Mouse (Mus musculus): ENCODE results near the gene Ier3.

Ier3 gene

DNA sequence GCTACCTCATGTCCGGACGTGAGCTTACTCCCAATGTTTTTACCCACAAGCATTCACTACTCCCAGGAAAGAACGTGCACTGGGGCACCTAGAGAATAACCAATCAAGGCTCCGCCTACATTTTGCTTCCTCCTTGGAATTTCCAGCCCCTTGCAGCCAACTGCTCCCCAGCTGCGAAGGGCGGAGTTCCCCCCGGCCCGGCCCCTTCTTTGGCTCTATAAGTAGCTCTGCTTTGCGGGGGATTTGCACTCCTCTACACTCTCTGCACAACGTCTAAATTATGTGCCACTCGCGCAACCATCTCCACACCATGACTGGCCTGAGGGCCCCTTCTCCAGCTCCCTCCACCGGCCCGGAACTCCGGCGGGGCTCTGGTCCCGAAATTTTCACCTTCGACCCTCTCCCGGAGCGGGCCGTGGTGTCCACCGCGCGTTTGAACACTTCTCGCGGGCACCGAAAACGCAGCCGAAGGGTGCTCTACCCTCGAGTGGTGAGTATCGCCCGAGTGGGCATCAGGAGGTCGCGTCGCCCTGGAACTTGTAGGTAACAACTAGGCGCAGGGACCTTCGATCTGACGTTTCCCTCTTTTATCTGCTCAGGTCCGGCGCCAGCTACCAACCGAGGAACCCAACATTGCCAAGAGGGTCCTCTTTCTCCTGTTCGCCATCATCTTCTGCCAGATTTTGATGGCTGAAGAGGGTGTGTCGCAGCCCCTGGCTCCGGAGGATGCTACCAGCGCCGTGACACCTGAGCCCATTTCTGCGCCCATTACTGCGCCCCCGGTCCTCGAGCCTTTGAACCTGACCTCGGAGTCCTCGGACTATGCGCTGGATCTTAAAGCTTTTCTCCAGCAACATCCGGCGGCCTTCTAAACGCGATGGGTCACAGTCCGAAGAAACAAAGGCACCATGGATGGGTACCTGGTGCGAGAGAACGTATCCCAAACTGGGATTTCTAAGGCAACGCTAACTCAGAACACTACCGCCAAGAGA, at the start of gene Ier3:
TSS of gene Ier3 (plus strand) at position 246 of the 992 bp plus-strand sequence.
- DNase-seq (ENCODE audit: low spot score in 2 of 2): peak in 1 of 2 experiments; percentile 70

DNA sequence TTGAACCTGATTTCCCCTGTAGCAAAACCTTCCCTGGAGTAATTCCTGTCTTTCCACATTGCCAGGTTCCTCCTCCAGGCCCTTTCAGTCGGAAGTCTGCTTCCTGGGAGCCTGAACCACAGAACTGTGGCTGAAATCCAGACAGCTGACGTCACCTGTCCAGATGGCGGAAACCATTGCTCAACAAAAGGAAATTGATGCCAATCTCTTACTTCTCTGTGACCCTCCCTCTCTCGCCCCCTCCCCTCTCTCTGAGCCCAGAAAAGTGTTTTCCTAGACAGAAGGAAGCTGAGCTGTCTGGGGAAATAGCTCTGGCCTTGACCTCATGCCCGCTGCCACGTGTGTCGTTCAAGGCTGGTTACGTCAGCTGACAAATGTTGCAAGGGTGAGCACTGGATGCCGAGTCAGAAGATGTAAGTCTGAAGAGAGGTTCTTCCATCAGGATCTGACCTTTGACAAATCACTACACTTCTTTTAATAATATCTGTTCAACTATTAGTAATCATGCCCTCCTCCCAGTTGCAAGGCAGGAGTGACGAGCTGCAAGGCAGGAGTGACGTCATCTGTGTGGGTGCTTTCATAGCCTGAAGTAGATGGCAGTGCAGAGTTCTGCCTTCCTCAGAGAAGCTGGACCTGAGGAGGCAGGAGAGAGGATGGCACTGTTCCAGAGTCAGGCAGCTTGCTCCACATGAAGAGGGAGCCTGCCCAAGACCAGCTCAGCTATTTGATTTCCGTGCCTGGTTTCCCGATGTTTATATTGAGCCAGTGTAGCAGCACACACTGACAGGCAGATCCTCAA, 44.5 kb upstream of the Ier3 start:
- DNase-seq (ENCODE audit: low spot score in 2 of 2): peak; percentile 58 to 63

DNA sequence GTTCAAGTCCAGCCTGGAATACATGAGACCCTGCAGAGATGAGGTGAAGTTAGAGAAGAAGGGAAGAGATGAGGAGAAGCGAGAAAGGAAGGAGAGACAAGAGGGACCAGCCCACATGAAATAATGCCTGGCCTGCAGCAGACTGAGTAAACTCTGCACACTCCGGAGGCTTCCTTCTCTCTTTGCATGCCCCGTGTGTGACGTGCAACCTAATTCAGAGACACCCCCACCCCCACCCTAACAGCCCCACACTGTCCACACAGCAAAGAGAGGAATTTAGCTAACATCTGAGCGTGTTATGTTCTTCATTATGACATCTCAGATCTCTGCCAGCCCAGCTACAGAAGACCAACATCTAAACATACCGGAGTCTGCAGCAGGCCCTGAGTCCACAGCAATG, 42.5 kb upstream of the Ier3 start:
- no peak for DNase-seq (ENCODE audit: low spot score in 2 of 2)

DNA sequence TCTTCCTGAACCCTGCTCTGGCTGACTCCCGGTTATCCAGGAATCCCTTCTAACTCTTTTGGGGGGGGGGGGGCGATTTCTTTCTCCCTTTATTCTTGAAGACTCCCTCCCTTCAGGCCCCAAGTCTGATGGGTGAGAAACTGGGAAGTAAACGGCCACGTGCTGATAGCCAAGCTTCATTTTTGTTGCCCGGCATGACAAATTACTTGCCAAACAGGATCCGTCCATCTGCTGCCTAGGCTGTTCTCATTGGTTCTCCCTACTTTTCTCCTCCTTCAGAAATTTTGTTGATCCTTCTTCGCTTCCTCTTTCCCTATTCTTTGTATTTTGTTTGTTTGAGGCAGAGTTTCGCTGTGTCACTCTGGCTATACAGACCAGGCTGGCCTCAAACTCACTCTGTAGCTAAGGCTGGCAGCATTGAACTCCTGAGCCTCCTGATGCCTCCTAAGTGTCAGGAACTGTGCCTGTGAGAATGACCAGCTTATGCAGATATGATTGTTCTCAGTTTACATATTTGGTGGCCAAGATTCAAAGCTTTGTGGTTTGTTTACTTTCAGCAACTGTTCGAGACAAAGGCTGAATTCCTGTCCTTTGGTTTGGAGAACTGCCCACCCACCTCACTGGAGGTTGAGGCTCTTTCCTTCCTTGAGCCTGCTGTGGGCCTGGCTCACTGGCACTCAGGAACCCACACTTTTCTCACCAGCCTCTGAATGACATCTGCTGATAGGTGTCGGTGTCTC, 41.8 kb upstream of the Ier3 start:
- no peak for DNase-seq (ENCODE audit: low spot score in 2 of 2)

DNA sequence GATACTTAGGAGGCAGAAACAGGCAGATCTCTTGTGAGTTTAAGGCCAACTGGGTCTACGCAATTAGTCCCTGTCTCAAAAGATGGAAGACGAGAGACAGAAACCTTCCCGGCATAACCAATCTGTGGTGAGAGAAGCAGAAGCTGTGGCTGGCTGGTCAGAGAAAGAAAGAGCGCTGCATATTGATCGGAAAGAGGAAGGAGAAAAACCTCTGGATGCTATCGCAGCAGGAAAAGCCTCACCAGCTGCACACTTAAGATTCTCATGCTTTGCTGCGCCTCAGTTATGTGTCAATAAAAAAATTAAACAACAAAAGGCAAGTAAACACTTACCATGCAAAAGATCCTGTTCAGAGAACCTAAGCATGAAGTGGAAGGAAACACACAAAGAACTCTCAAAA, 41.1 kb upstream of the Ier3 start:
- no peak for DNase-seq (ENCODE audit: low spot score in 2 of 2)

DNA sequence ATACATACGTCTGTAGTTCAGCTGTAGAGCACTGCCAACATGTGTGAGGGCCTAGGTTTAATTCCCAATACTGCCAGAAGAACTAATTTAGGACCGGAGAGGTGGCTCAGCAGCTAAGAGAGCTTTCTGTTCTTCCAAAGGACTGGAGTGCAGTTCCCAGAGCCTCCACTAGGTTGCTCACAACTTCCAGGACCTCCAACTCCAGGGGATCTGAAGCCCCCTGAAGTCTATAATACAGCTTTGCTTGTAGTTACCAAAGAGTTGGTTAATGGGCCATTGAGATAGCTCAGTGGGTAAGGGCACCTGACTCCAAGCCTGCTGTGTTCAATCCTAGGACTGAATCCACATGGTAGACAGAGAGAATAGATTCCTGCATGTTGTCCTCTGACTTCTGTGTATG, 39.1 kb upstream of the Ier3 start:
- DNase-seq (ENCODE audit: low spot score in 2 of 2): no peak

DNA sequence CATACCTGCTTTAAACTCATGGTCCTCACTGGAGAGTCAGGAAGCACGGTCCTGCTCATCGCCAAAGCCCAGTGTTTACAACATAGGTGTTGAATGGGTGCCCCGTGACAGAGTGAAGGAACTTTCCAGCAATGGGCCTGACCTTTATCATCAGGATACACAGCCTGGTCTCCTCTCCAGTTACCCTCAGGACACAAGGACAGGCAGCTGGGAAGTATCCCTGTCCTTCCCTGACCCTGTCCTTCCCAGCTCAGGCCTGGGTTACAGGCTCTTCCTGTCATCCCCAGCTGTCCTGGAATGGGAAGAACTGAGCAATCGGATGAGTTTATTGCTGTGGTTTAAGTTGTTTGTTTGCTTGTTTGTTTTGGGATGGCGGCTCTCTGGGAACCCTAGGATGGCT, 38.6 kb upstream of the Ier3 start:
- no peak for DNase-seq (ENCODE audit: low spot score in 2 of 2)

DNA sequence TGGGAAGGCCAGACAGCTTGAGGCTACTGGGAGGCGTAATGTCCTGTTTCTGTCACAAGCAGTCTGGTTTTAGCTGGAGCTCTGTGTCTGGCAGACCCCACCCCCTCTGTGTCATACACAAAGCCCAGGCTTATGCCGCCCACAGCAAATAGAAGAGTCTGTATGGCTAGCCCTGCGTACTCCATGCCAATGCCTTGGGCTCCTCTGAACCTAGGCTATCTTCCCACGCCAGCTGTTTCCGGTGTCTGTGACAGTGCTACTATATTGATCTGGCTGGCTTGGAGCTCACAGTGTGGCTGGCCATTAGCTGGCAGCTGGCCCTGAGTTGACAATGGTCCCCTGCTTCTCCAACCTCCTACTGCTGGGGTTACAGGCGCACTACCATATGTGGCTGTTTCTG, 37.5 kb upstream of the Ier3 start:
- DNase-seq (ENCODE audit: low spot score in 2 of 2): peak; percentile 37 to 49

DNA sequence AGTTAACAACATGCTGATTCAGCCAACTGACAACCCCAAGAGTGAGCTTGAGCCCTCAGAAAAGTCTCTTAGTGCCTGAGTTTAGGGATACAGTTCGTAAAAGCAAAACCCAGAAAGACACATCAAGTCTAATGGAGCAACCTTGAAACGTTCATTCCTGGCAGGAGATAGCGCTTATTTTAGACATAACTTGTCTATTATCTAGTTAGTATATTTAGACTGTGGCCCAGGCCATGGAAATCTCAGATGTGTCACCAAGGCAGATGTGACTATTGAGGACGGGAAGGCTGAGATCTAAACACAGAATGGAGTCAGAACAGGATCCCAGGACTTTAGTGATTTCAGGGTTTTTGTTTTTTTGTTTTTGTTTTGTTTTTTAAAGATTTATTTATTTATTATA, 36.3 kb upstream of the Ier3 start:
- DNase-seq (ENCODE audit: low spot score in 2 of 2): no peak

DNA sequence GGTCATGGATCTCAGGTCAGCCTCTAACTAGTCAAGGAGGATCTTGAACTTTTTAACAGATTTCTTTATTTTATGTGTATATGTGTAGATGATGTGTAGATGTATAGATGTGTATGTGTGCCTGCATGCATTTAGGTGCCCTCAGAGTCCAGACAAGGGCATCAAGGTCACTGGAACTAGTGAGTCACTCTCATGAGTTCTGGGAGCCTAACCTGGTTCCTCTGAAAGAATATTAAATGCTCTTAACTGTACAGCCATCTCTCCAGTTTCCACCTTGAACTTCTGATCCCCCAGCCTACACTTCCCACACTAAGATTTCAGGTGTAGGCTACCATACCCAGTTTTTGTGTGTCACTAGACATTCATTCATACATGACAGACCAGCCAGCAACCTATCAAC, 34.0 kb upstream of the Ier3 start:
- DNase-seq (ENCODE audit: low spot score in 2 of 2): no peak

DNA sequence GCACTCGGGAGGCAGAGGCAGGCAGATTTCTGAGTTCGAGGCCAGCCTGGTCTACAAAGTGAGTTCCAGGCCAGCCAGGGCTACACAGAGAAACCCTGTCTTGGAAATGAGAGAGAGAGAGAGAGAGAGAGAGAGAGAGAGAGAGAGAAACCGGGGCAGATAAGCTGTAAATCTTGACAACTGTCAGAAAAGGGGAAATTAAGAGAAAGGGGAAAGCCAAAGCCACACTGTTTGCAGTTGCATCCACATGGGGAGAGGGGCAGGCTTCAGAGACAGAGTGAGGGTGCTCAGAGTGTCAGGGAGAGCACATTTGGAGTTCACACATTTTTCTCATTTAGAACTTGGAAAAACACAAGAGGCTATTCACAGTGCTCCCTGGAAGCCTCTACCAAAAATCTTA, 33.5 kb upstream of the Ier3 start:
- DNase-seq (ENCODE audit: low spot score in 2 of 2): no peak

DNA sequence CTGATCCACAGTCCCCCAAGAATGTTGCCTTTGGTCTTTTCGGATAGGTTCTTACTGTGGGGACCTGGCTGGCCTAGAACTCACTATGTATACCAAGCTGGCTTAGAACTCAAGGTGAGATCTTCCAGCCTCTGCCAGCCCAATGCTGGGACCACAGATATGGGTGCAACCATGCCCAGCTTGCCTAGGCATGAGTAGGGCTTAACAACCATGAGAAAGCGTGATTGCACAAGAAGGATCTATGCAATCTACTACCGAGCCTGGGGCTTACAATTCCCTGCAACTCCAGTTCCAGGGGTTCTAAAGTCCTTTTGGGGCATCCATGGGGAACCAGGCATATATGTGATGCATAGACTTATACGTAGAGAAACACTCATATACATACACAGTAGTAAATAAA, 30.6 kb upstream of the Ier3 start:
- DNase-seq (ENCODE audit: low spot score in 2 of 2): no peak

DNA sequence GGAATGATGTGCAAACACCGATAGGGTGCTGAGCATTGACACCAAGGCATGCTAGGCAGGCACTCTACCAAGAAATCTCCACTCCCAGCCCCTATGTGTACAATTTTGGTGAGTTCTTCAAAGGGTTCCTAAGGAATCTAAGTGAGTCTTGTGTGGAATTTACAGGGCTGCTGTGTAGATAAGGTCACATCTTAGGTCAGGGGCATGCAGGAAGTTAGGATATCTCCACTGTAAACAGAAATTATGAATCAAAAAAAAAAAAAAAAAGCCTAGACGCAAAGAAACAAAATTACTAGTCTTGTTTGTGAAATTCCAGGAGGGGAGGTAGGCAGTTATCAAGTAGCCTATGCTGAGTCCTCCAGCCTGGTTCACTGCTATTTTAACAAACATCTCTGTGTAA, 28.6 kb upstream of the Ier3 start:
- DNase-seq (ENCODE audit: low spot score in 2 of 2): no peak

DNA sequence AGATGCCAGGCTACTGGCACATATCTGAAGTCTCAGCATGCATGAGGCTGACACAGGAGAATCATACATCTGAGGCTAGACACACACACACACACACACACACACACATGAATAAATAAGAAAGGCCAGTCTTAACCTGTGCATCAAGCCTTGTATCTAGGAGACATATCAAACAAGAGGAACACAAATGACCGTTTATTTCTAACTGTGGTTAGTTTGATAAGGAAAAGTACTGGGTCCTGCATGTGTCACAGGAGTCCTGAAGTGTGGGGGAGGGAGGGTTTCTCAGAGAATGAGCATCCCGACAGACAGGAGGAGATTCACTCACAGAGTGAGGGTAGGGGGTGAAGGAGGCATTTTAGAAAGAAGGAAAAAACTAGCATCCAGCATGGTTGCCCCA, 26.4 kb upstream of the Ier3 start:
- no peak for DNase-seq (ENCODE audit: low spot score in 2 of 2)

DNA sequence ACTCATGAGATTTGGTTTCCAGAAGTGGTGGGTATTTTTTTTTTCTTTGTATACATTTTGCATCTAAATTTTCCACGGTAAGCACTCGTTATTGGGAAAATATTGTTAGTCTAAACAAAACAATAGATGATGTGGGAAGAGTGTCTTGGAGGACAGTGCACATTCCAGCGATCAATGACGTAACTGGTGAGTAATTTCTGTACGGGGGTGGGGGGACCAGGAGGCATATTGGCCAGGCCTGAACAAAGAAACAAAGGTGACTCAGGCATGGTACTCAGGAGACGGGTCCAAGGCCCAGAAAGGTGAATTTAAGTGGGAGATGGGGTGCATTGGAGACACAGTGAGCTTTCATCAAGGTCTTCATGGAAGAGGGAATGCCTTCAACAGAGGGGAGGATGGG, 25.8 kb upstream of the Ier3 start:
- DNase-seq (ENCODE audit: low spot score in 2 of 2): no peak

DNA sequence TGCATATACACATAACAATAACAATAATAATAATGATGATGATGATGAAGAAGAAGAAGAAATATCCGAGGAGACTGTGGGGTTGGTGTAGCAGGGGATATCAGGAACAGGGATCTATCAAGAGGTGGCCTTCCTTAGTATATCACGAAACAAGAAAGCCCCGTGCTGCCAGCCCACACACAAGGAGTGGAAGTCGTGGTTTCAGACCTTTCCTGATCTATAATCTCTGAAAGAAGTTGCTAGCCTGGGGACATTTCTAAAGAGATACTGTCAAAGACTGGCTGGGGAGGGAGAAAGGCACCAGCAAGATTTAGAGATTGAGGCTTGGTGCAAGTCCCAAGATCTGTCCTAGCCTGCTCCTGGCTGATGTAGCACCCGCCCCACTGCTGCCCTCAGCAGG, 24.6 kb upstream of the Ier3 start:
- no peak for DNase-seq (ENCODE audit: low spot score in 2 of 2)

DNA sequence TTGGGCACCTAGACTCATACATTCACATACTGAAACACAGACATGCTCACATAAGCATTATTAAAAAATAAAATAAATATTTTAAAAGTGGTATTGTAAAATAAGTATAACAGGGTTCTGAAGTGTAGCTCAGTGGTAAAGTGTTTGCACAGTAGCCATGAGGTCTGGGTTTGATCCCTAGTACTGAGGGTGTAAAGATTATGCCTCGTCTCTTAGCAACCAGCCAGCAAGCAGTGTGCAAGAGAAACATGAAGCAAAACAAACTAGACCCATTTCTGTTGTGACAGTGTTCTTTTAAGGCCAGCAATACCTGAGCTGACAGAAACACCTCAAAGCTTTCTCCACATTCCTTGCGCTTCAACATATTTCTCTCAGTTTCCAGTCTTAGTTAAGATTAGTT, 20.6 kb upstream of the Ier3 start:
- no peak for DNase-seq (ENCODE audit: low spot score in 2 of 2)

DNA sequence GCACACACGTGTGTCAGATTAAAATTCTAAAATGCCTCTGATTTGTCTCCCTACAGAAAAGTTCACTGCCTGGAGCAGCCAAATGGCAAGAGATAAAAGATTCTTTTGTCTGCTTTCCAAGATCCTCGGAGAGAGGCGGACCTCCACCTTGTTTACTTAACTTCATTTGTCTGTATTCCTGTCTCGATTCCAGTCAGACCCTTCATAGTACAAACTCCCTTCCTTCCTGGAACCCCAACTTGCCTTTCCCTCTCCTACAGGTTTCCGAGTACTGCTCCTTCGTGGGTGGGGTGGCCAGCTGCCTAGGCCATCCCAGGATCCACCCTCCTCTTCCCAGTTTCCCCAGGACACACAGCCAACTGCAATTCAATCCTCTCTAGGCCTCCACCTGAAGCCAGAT, 18.5 kb upstream of the Ier3 start:
- DNase-seq (ENCODE audit: low spot score in 2 of 2): no peak

DNA sequence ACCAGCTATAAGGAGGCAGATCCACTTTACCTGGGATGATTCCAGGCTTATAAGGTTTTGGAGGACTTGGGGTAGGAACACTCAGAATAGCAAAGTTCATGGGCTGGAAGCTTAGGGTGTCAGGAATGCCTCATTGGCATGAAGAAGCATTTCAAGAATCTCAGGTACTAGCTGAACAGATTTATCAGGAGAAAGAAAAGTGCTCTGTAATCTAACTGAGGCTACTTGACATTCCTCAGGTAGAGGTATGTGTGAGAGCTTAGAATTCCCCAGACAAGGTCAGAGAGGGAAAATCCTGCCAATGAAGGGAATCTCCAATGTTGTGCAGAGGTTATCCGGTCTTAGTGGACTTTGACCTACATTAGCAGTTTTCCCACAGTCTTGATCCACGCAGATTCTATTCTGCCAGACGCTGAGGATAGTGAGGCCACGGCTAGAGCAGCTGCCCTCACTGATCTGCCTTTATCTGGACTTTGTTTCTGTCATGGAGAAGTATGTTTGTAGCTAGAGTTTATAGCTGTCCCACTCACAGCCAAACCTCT, 17.6 kb upstream of the Ier3 start:
- DNase-seq (ENCODE audit: low spot score in 2 of 2): no peak

DNA sequence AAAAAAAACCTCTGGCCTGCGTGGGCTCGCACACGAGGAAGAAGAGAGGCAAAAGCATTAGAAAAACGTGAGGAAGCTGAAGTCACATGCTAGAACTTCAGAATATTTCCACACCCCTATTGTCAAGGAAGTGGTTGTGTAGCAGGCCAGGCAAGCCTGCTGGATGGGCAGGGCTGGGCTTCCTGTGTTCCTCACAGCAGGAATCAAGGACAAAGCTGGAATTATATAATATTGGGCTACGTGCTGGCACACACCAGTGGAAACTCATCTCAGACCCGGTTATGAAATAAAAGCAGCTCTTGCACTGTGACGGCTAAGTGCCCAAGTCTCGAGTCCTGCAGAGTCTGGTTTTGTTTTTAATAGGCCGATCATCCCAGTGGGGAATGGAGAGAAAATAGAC, 13.4 kb upstream of the Ier3 start:
- DNase-seq (ENCODE audit: low spot score in 2 of 2): no peak

DNA sequence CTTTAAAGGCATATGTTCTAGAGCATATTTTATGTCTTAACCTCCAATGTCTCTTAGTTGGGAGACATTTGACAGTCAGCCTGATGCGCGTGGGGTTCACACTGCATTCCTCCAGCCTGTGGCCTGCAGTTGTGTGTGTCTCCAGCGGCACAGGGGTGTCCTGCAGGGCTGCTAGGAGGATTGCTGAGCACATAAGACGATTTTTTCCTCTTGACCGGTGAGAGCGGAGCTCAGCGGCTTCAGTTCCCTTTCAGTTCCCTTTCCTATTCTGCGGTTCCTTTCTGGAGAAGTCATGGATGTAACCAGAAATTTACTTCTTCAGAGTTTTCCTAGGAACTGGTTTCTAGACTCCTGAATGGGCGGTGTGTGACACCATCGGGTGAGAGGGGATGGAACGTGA, 12.1 kb upstream of the Ier3 start:
- DNase-seq (ENCODE audit: low spot score in 2 of 2): no peak

Measured in frontal cortex, postnatal 10 days (tissue).